8 mouse cellular contexts compared by ENCODE assay signal in genomic region chr17:31535358-31535757, GRCm38 (mm10). TPM values are rescaled to one million over a fixed set of nuclear protein-coding genes. Genes with fewer than 3 reads are reported as not detected.
A peak's percentile ranks its signal among the peaks of the same experiment; 100 is the strongest.
DNase-seq lines count a peak whose midpoint lies in the region; ATAC-seq and TF ChIP-seq lines count a peak whose summit lies in the region.

No protein-coding gene starts in this region.

- 0 out of 2 replicates have a peak, but pooled peaks cover 3% of the 10 kb centered on the region for H3K36me3 ChIP-seq in heart, embryonic 11.5 days (ENCODE audit: control insufficient read depth, insufficient read depth, low read length)
- peaks cover 15% of the 10 kb centered on the region; the same call in 1 of the 2 replicates for H3K36me3 ChIP-seq in hindbrain, embryonic 14.5 days (replicated peaks; ENCODE audit: control insufficient read depth, insufficient read depth)
- H3K36me3 ChIP-seq in midbrain, embryonic 13.5 days = peaks cover 16% of the 10 kb centered on the region
- peaks cover 17% of the 10 kb centered on the region for H3K36me3 ChIP-seq in liver, postnatal 0 days (replicated peaks; ENCODE audit: insufficient read depth, low read length)

- ATAC-seq in heart, embryonic 11.5 days (replicated peaks; ENCODE audit: insufficient number of reproducible peaks, low FRiP score, low TSS enrichment) = no peak
- ATAC-seq in hindbrain, embryonic 14.5 days (ENCODE audit: low FRiP score) = peak; percentile 53
- peak; percentile 61 for ATAC-seq in midbrain, embryonic 13.5 days
- no peak for ATAC-seq in liver, postnatal 0 days

- H3K9ac ChIP-seq in heart, embryonic 11.5 days (ENCODE audit: low read depth, low read length) = peak overlapping the region; percentile 39; the same call in 1 of the 2 replicates
- H3K9ac ChIP-seq in hindbrain, embryonic 14.5 days = peak overlapping the region; percentile 31
- no peak overlapping the region for H3K9ac ChIP-seq in midbrain, embryonic 13.5 days (replicated peaks)
- no peak overlapping the region for H3K9ac ChIP-seq in liver, postnatal 0 days (replicated peaks)

- TF ChIP-seq EP300 in liver, postnatal 0 days (IDR thresholded peaks at IDR 0.05; ENCODE audit: low read depth) = no peak

- H3K9me3 ChIP-seq in heart, embryonic 11.5 days (replicated peaks; ENCODE audit: control insufficient read depth, low read length) = no peaks in the 10 kb centered on the region
- no peaks in the 10 kb centered on the region for H3K9me3 ChIP-seq in hindbrain, embryonic 14.5 days (ENCODE audit: control insufficient read depth, low read length)
- no peaks in the 10 kb centered on the region for H3K9me3 ChIP-seq in midbrain, embryonic 13.5 days
- H3K9me3 ChIP-seq in liver, postnatal 0 days (ENCODE audit: low read length) = no peaks in the 10 kb centered on the region

- H3K4me1 ChIP-seq in heart, embryonic 11.5 days (ENCODE audit: control insufficient read depth, insufficient read depth, low read length) = peaks cover 7% of the 10 kb centered on the region; the same call in 1 of the 2 replicates
- peaks cover 12% of the 10 kb centered on the region for H3K4me1 ChIP-seq in hindbrain, embryonic 14.5 days (replicated peaks; ENCODE audit: control insufficient read depth, insufficient read depth, low read length)
- peaks cover 14% of the 10 kb centered on the region for H3K4me1 ChIP-seq in midbrain, embryonic 13.5 days (replicated peaks)
- 0 out of 2 replicates have a peak, but pooled peaks cover 2% of the 10 kb centered on the region for H3K4me1 ChIP-seq in liver, postnatal 0 days (ENCODE audit: insufficient read depth)

- H3K4me3 ChIP-seq in heart, embryonic 11.5 days (ENCODE audit: low read depth, low read length) = no peak overlapping the region
- H3K4me3 ChIP-seq in hindbrain, embryonic 14.5 days (replicated peaks; ENCODE audit: low read length) = no peak overlapping the region
- no peak overlapping the region for H3K4me3 ChIP-seq in midbrain, embryonic 13.5 days (replicated peaks)
- H3K4me3 ChIP-seq in liver, postnatal 0 days (ENCODE audit: low read depth, low read length) = no peak overlapping the region

- no peak for DNase-seq in heart, postnatal 25 days (ENCODE audit: low spot score)
- peak; percentile 59 for DNase-seq in ZHBTc4 (ENCODE audit: low read depth, low spot score)
- DNase-seq in hindbrain, embryonic 14.5 days (ENCODE audit: low spot score) = no peak
- no peak for DNase-seq in adrenal gland, postnatal 25 days
- no peak for DNase-seq in liver, postnatal 0 days
- no peak for DNase-seq in embryo, embryonic 9.5 days (ENCODE audit: extremely low spot score)

- TF ChIP-seq CTCF in liver, postnatal 0 days (IDR thresholded peaks at IDR 0.05; ENCODE audit: low read depth) = no peak

- 63% methylated on average over 4 of the region's 4 CpGs for WGBS in heart, embryonic 11.5 days (ENCODE audit: insufficient replicate concordance)
- 66% methylated on average over 4 of the region's 4 CpGs for WGBS in hindbrain, embryonic 14.5 days
- 73% methylated on average over 4 of the region's 4 CpGs for WGBS in midbrain, embryonic 13.5 days
- WGBS in liver, postnatal 0 days (ENCODE audit: insufficient replicate concordance) = 63% methylated on average over 4 of the region's 4 CpGs

- intact Hi-C loops in heart, postnatal 25 days (cut with DNase I) = no loop called here

- H3K4me2 ChIP-seq in heart, embryonic 11.5 days = no peak overlapping the region
- H3K4me2 ChIP-seq in hindbrain, embryonic 14.5 days (replicated peaks) = peak overlapping the region; percentile 1; the same call in 1 of the 2 replicates
- peak overlapping the region; percentile 13; the same call in 1 of the 2 replicates for H3K4me2 ChIP-seq in midbrain, embryonic 13.5 days (replicated peaks)
- no peak overlapping the region for H3K4me2 ChIP-seq in liver, postnatal 0 days (ENCODE audit: low read depth, low read length)

- H3K27ac ChIP-seq in heart, embryonic 11.5 days (ENCODE audit: low read depth, low read length) = peak overlapping the region; percentile 41; the same call in 1 of the 2 replicates
- peak overlapping the region; percentile 82 for H3K27ac ChIP-seq in hindbrain, embryonic 14.5 days
- H3K27ac ChIP-seq in midbrain, embryonic 13.5 days = peak overlapping the region; percentile 90
- H3K27ac ChIP-seq in liver, postnatal 0 days (ENCODE audit: low read depth) = no peak overlapping the region

- no peaks in the 10 kb centered on the region for H3K27me3 ChIP-seq in heart, embryonic 11.5 days (ENCODE audit: control insufficient read depth, insufficient read depth, low read length)
- H3K27me3 ChIP-seq in hindbrain, embryonic 14.5 days (ENCODE audit: control insufficient read depth, insufficient read depth, low read length) = no peaks in the 10 kb centered on the region
- no peaks in the 10 kb centered on the region for H3K27me3 ChIP-seq in midbrain, embryonic 13.5 days
- no peaks in the 10 kb centered on the region for H3K27me3 ChIP-seq in liver, postnatal 0 days (ENCODE audit: insufficient read depth, low read length)

RNA-seq across cellular contexts. Expression of gene Ndufv3, which starts 15.4 kb away (rescaled TPM):
- 528 and 531 TPM in 2 replicates for polyA plus RNA-seq in heart, embryonic 11.5 days (2014; fragmentation: Nextera tagmentation; extraction: Ambion mirVana)
- 1,000 to 10,000 TPM; 1,413 to 1,444 TPM for total RNA-seq in heart, postnatal 25 days (2021)
- 441 and 514 TPM in 2 replicates for polyA plus RNA-seq in hindbrain, embryonic 14.5 days (2014; fragmentation: Nextera tagmentation; extraction: Ambion mirVana)
- polyA plus RNA-seq in midbrain, embryonic 13.5 days (2015; fragmentation: Nextera tagmentation; extraction: Ambion mirVana) = 364 and 385 TPM in 2 replicates
- 379 and 390 TPM in 2 replicates for total RNA-seq in adrenal gland, postnatal 25 days (2021)
- 213 and 215 TPM in 2 replicates for polyA plus RNA-seq in liver, postnatal 0 days (2015; fragmentation: Nextera tagmentation; extraction: Ambion mirVana)

RNA-seq across cellular contexts. Expression of gene Wdr4, which starts 15.6 kb away (rescaled TPM):
- polyA plus RNA-seq in heart, embryonic 11.5 days (2014; fragmentation: Nextera tagmentation; extraction: Ambion mirVana) = 20.5 and 22.2 TPM in 2 replicates
- 1 to 10 TPM; 5.7 to 7.4 TPM for total RNA-seq in heart, postnatal 25 days (2021)
- 29.5 and 30.9 TPM in 2 replicates for polyA plus RNA-seq in hindbrain, embryonic 14.5 days (2014; fragmentation: Nextera tagmentation; extraction: Ambion mirVana)
- 39.6 and 43.1 TPM in 2 replicates for polyA plus RNA-seq in midbrain, embryonic 13.5 days (2015; fragmentation: Nextera tagmentation; extraction: Ambion mirVana)
- total RNA-seq in adrenal gland, postnatal 25 days (2021) = 16.1 and 27.8 TPM in 2 replicates
- 8.9 and 10.0 TPM in 2 replicates for polyA plus RNA-seq in liver, postnatal 0 days (2015; fragmentation: Nextera tagmentation; extraction: Ambion mirVana)

RNA-seq across cellular contexts. Expression of gene Pknox1, which starts 29.2 kb away (rescaled TPM):
- polyA plus RNA-seq in heart, embryonic 11.5 days (2014; fragmentation: Nextera tagmentation; extraction: Ambion mirVana) = 19.8 and 20.4 TPM in 2 replicates
- 10 to 100 TPM in 1 of 2 experiments, 1 to 10 TPM in 1; 9.9 to 14.6 TPM for total RNA-seq in heart, postnatal 25 days (2021)
- polyA plus RNA-seq in hindbrain, embryonic 14.5 days (2014; fragmentation: Nextera tagmentation; extraction: Ambion mirVana) = 47.3 and 47.5 TPM in 2 replicates
- 23.8 and 24.6 TPM in 2 replicates for polyA plus RNA-seq in midbrain, embryonic 13.5 days (2015; fragmentation: Nextera tagmentation; extraction: Ambion mirVana)
- 23.9 and 25.0 TPM in 2 replicates for total RNA-seq in adrenal gland, postnatal 25 days (2021)
- 5.5 and 6.1 TPM in 2 replicates for polyA plus RNA-seq in liver, postnatal 0 days (2015; fragmentation: Nextera tagmentation; extraction: Ambion mirVana)

Comparison
In these comparisons a context has a peak if more than half of its experiments do, and no peak if none do; other contexts are left out.
1. ATAC-seq: peak in hindbrain, embryonic 14.5 days (single experiment) and midbrain, embryonic 13.5 days (single experiment); none in heart, embryonic 11.5 days (single experiment) and liver, postnatal 0 days (single experiment).
2. H3K4me2 ChIP-seq: peak in hindbrain, embryonic 14.5 days (single experiment) and midbrain, embryonic 13.5 days (single experiment); none in heart, embryonic 11.5 days (single experiment) and liver, postnatal 0 days (single experiment).
3. H3K9ac ChIP-seq: peak in heart, embryonic 11.5 days (single experiment) and hindbrain, embryonic 14.5 days (single experiment); none in midbrain, embryonic 13.5 days (single experiment) and liver, postnatal 0 days (single experiment).